Mouse (Mus musculus) liver, embryonic 16.5 days (tissue): ENCODE data around the gene Spred1. TPM values are rescaled to one million over a fixed set of nuclear protein-coding genes. Genes with fewer than 3 reads are reported as not detected.

Source experiments
- ATAC-seq: fragments of 200-750 bp; cut with Nextera tagmentation; 2 replicates; pipeline ENCODE4 v1.8.0; 2017; ENCODE audit warnings: low read depth, mild to moderate bottlenecking, moderate number of reproducible peaks, moderate library complexity
- H3K27ac ChIP-seq: fragments of 300-500 bp; sonication (generic); 2 replicates; pipeline ENCODE4 v1.5.1; 2014; ENCODE audit warnings: mild to moderate bottlenecking, low read length
- H3K27me3 ChIP-seq: fragments of 300-500 bp; sonication (generic); 2 replicates; pipeline ENCODE4 v1.6.1; 2014; ENCODE audit warnings: low read depth, low read length, mixed read lengths; ENCODE audit not compliant: control insufficient read depth, insufficient read depth
- H3K36me3 ChIP-seq: fragments of 300-500 bp; sonication (generic); 2 replicates; pipeline ENCODE4 v1.6.1; 2014; ENCODE audit warnings: mild to moderate bottlenecking; ENCODE audit not compliant: control insufficient read depth, insufficient read depth
- H3K4me1 ChIP-seq: fragments of 300-500 bp; sonication (generic); 2 replicates; pipeline ENCODE4 v1.6.1; 2014; ENCODE audit warnings: low read depth, low read length, mixed read lengths; ENCODE audit not compliant: control insufficient read depth
- H3K4me2 ChIP-seq: fragments of 300-500 bp; sonication (generic); 2 replicates; pipeline ENCODE4 v1.6.1; 2014; ENCODE audit warnings: low read depth, low read length, mixed read lengths
- H3K4me3 ChIP-seq: fragments of 300-500 bp; sonication (generic); 2 replicates; pipeline ENCODE4 v1.5.1; 2014; ENCODE audit warnings: low read depth, mild to moderate bottlenecking, low read length
- H3K9ac ChIP-seq: fragments of 300-500 bp; sonication (generic); 2 replicates; pipeline ENCODE4 v1.6.1; 2014; ENCODE audit warnings: low read depth, low read length
- H3K9me3 ChIP-seq: fragments of 300-500 bp; sonication (generic); replicated peaks from 2 replicates; pipeline ENCODE4 v1.6.1; 2016; ENCODE audit warnings: low read length; ENCODE audit not compliant: control insufficient read depth
- WGBS: fragments of 180-500 bp; shearing (Covaris S2); extraction: QIAGEN DNeasy Blood & Tissue Kit; methylation state at CpG from one replicate; pipeline ENCODE4 v1.1.7; 2014; ENCODE audit not compliant: insufficient replicate concordance; 5-methylcytosine and 5-hydroxymethylcytosine counted together
- polyA plus RNA-seq: library from polyadenylated mRNA; unstranded; fragments of >200 nt; fragmentation: Nextera tagmentation; extraction: Ambion mirVana; gene quantifications from 2 replicates; pipeline ENCODE4 v1.2.1, GENCODE M21; 2015

Spred1 gene
- polyA plus RNA-seq, 1 experiment from 2014 or later: 1.1 TPM

- no peaks in the 10 kb centered on the region for H3K36me3 ChIP-seq
- no peak overlapping the region for H3K27ac ChIP-seq
- WGBS: 36% methylated on average over 7 of the region's 7 CpGs
- no peak overlapping the region for H3K4me3 ChIP-seq
- no peaks in the 10 kb centered on the region for H3K4me1 ChIP-seq
- no peaks in the 10 kb centered on the region for H3K27me3 ChIP-seq
- H3K9me3 ChIP-seq: no peaks in the 10 kb centered on the region
- no peak overlapping the region for H3K4me2 ChIP-seq
- ATAC-seq: peak; percentile 43; the same call in 1 of the 2 replicates
- no peak overlapping the region for H3K9ac ChIP-seq
Measured at GRCm38 (mm10) chr2:117180250-117180885, 59.2 kb downstream of the Spred1 start.

GRCm38 (mm10) chr2:117185587-117185986 lies 64.4 kb downstream of the Spred1 start:
- Histone ChIP-seq H3K4me3 (no peak overlapping the region), H3K27me3 (no peaks in the 10 kb centered on the region), H3K4me1 (no peaks in the 10 kb centered on the region), H3K4me2 (no peak overlapping the region), H3K9me3 (no peaks in the 10 kb centered on the region), H3K27ac (no peak overlapping the region), H3K9ac (no peak overlapping the region), H3K36me3 (no peaks in the 10 kb centered on the region)
- 68% methylated on average over 4 of the region's 4 CpGs for WGBS
- no peak for ATAC-seq

GRCm38 (mm10) chr2:117190915-117191314 lies 69.7 kb downstream of the Spred1 start:
- ATAC-seq: no peak
- no peak overlapping the region for H3K27ac ChIP-seq

GRCm38 (mm10) chr2:117194309-117194708 lies 73.1 kb downstream of the Spred1 start:
- Histone ChIP-seq H3K4me1 (no peaks in the 10 kb centered on the region), H3K9me3 (no peaks in the 10 kb centered on the region), H3K27ac (no peak overlapping the region), H3K27me3 (no peaks in the 10 kb centered on the region), H3K36me3 (no peaks in the 10 kb centered on the region), H3K4me2 (no peak overlapping the region), H3K9ac (no peak overlapping the region), H3K4me3 (no peak overlapping the region)
- no peak for ATAC-seq

More at GRCm38 (mm10) chr2:117190915-117191314, 69.7 kb downstream of the Spred1 start:
- H3K27me3 ChIP-seq: no peaks in the 10 kb centered on the region
- no peak overlapping the region for H3K4me2 ChIP-seq
- no peaks in the 10 kb centered on the region for H3K36me3 ChIP-seq
- H3K4me3 ChIP-seq: no peak overlapping the region
- H3K9me3 ChIP-seq: no peaks in the 10 kb centered on the region
- no peaks in the 10 kb centered on the region for H3K4me1 ChIP-seq
- H3K9ac ChIP-seq: no peak overlapping the region

- H3K4me1 ChIP-seq: no peaks in the 10 kb centered on the region
- H3K9me3 ChIP-seq: no peaks in the 10 kb centered on the region
- H3K4me3 ChIP-seq: no peak overlapping the region
- H3K27ac ChIP-seq: no peak overlapping the region
- no peak for ATAC-seq
- H3K27me3 ChIP-seq: no peaks in the 10 kb centered on the region
- H3K4me2 ChIP-seq: no peak overlapping the region
- 11% methylated on average over 2 of the region's 2 CpGs for WGBS
- H3K9ac ChIP-seq: no peak overlapping the region
- no peaks in the 10 kb centered on the region for H3K36me3 ChIP-seq
Measured at GRCm38 (mm10) chr2:117195151-117195550, 74.0 kb downstream of the Spred1 start.

GRCm38 (mm10) chr2:117195578-117195977 lies 74.4 kb downstream of the Spred1 start:
- 28% methylated on average over 6 of the region's 7 CpGs for WGBS
- H3K9ac ChIP-seq: no peak overlapping the region

GRCm38 (mm10) chr2:117200869-117201338 lies 79.7 kb downstream of the Spred1 start:
- no peak overlapping the region for H3K27ac ChIP-seq
- H3K9ac ChIP-seq: no peak overlapping the region
- no peak overlapping the region for H3K4me2 ChIP-seq
- no peaks in the 10 kb centered on the region for H3K27me3 ChIP-seq
- H3K4me1 ChIP-seq: no peaks in the 10 kb centered on the region
- WGBS: 66% methylated on average over 9 of the region's 9 CpGs
- H3K9me3 ChIP-seq: no peaks in the 10 kb centered on the region
- H3K4me3 ChIP-seq: no peak overlapping the region
- H3K36me3 ChIP-seq: no peaks in the 10 kb centered on the region
- no peak for ATAC-seq

More at GRCm38 (mm10) chr2:117195578-117195977, 74.4 kb downstream of the Spred1 start:
- Histone ChIP-seq H3K27me3 (no peaks in the 10 kb centered on the region), H3K4me1 (no peaks in the 10 kb centered on the region), H3K4me3 (no peak overlapping the region), H3K4me2 (no peak overlapping the region), H3K9me3 (no peaks in the 10 kb centered on the region), H3K27ac (no peak overlapping the region), H3K36me3 (no peaks in the 10 kb centered on the region)
- no peak for ATAC-seq

- Histone ChIP-seq H3K9ac (no peak overlapping the region), H3K27me3 (no peaks in the 10 kb centered on the region), H3K4me3 (no peak overlapping the region), H3K4me1 (no peaks in the 10 kb centered on the region), H3K36me3 (no peaks in the 10 kb centered on the region), H3K27ac (no peak overlapping the region), H3K9me3 (no peaks in the 10 kb centered on the region), H3K4me2 (no peak overlapping the region)
- WGBS: 47% methylated on average over 5 of the region's 5 CpGs
- no peak for ATAC-seq
Measured at GRCm38 (mm10) chr2:117203350-117203749, 82.2 kb downstream of the Spred1 start.

GRCm38 (mm10) chr2:117204534-117204933 lies 83.4 kb downstream of the Spred1 start:
- Histone ChIP-seq H3K4me2 (no peak overlapping the region), H3K9me3 (no peaks in the 10 kb centered on the region), H3K36me3 (no peaks in the 10 kb centered on the region), H3K27ac (no peak overlapping the region), H3K27me3 (no peaks in the 10 kb centered on the region), H3K4me3 (no peak overlapping the region), H3K4me1 (no peaks in the 10 kb centered on the region), H3K9ac (no peak overlapping the region)
- WGBS: 40% methylated on average over 3 of the region's 3 CpGs
- ATAC-seq: no peak
